Mouse (Mus musculus) ES-CJ7 (cell line): ENCODE data around the gene Ryr1.

ENCODE experiments used
- DNase-seq: peaks from one replicate; pipeline ENCODE4 v3.0.0; 2011; ENCODE audit warnings: low read depth, low spot score

Gene Ryr1

DNA sequence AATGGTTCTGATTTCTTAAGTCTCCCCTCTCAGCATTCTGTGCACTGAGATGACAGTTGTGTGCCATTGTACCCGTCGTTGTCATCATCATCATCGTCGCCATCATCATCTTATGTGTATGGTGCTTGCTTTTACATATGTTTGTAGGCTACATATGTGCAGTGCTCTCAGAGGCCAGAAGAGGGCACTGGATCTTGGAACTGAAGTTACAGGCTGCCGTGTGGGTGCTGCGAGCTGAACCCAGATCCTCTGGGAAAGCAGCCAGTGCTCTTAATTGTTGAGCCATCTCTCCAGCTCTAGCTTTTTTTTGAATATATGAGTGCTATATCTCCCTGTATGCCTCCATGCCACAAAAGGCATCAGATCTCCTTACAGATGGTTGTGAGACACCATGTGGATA lies 87.7 kb downstream of the Ryr1 start:
- DNase-seq: peak; percentile 82

DNA sequence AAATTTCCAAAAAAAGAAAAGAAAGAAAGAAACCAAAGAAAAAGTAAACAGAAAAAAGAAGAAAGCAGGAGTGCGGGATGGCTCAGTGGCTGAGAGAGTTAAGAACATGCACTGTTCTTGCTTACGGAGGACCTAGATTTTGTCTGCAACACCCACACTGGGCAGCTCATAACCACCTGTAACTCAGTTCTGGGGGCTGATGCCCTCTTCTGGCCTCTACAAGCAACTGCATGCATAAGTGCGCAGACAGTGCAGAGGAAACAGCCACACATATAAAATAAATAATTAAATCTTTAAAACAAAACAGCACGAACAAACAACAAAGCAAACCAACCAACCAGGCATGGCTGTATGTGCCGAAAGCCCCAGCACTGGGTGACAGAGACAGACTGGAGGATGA lies 92.3 kb downstream of the Ryr1 start:
- peak; percentile 65 for DNase-seq

DNA sequence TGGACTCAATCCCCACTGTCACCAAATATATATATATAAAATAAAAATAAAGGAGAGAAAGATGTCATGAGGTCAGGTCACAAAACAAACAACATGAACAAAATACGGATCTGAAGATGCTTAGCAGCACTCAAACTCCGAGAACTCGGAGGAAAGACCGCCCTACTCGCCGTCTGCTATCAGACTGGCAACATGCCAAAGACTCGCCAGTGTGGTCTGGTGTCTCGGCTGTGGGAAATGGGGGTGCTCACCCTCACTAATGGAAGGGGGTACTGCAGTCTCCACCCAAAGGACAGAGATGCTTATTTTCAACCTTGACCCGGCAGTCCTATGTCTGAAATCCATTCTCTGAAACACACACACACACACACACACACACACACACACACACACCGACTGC lies 93.3 kb downstream of the Ryr1 start:
- no peak for DNase-seq

DNA sequence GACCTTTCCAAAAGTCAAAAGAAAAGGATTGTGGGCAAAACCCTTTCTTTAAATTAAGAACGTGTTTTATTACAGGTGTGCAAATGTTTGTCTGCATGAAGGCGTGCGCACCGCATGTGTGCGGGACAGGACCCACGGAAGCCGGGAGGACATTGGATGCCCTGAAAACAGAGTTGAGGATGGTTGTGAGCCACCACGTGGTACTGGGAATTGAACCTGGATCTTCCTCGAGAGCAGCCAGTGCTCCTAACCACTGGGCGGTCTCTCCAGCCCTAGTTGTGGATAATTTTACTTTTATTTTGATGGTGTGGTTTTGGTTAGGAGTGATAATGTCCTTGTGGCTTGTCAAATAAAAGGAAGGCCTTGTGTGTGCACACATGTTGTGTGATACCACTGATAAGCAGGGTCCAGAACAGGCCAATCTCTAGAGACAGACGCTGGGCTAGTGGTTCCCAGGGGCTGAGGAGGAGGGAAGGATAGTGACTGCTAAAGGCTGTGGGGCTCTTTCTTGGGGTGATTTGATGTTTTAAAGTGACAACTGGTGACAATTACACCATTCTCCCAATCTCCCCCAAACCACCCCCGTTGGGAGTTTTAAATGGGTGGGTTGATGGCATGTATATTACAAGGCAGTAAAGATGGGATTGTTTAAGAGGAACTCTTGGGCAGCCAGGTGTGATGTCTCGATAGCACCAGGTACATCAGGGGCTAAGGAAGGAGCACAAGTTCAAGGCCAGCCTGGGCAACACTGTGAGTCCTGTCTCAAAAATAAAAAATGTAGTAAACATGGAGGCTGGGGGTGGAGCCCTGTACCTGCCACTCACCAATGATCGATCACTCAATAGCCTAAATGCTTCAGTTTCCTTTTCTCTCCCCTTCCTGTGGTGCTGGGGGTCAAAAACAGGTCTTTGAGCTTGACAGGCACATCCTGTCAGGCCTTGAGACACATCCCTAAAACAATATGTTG lies 95.0 kb downstream of the Ryr1 start:
- DNase-seq: no peak

DNA sequence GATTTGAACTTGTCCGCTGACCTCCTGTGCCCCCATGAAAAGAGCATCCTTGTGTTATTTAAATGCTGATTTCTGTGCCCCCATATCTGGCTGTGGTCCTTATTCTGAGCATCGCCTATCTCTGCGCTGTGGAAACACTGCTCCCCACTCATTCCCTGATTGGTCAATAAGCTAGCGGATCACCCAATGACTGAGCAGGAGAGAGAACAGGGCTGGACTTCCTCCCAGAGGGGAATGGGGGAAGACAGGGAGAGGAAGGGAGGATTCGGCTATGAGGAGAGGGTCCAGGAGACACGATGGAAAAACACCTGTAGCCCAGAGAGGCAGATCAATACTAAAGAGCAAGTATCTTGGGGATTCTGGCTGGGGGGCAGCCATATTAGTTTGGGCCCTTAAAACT lies 96.2 kb downstream of the Ryr1 start:
- peak; percentile 58 for DNase-seq

DNA sequence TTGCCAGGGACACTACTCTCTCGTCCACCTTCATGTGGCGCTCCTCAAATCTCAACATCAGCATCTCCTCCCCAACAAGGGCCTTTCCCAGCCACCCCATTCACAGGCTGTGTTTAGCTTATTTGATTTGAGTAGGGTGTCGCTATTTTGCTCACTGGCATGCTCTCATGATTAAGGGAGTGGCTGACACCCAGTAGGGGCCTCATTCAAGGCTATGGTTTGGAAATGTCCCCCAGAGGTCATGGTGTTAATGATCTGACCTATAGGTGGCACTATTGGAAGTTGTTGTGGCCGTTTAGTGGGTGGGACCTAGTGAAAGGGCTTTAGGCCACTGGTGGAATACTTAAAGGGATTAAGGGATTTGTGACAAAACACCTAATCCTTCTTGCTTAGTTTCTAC lies 98.2 kb downstream of the Ryr1 start:
- peak; percentile 84 for DNase-seq

DNA sequence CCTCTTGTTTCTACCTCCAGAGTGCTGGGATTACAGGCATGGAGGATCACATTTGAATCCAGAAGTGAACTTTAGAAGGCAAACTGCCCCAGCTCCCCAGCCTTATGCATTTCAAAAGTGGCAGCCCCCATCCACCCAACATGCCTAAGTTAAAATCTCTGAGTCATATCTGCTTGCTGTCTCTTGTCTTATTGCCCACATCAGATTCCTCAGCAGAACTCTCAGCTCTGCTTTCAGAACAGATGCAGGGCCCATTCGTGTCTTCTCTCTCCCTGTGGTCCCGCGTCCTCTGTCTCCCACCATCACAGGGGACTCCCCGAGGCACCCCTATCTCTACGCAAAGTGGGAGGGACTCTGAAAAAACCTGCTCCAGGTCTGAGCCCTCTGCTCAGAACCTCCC lies 98.8 kb downstream of the Ryr1 start:
- DNase-seq: no peak

DNA sequence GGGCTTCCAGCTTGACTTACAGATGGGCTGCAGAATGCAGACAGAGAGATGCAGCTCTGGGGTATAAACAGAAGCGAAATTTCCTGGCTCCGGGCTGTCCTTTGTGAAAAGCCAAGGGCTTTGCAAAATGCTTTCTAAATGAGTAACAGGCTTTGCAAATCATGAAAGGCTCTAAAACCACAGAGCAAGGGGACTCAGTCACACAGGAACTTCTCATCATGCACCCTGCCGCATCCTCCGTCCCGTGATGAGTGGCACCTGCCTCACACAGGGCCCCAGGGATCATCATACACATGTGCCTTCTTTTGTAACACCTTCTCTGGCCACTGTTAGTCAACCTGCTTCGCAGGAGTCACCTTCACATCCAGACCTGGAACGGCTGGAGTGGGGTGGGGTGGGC lies 99.4 kb downstream of the Ryr1 start:
- no peak for DNase-seq

DNA sequence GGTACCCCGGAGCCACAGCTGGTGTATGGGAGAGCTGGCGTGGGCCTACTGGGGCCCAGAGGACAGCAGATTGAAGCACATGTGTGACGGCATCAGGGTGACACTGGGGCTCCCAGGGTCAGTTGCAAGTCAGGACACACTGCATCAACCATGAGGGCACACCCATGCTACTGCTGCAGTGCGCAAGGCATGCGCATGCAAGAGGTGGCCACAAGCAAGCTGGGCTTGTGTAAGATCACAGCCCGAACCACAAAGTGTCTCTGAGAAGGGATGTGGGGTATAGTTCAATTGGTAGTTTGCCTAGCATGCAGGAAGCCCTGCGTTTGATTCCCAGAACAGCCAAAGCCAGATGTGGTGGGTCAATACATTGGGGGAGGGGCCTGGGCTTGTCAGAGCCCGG lies 101.5 kb downstream of the Ryr1 start:
- DNase-seq: no peak

DNA sequence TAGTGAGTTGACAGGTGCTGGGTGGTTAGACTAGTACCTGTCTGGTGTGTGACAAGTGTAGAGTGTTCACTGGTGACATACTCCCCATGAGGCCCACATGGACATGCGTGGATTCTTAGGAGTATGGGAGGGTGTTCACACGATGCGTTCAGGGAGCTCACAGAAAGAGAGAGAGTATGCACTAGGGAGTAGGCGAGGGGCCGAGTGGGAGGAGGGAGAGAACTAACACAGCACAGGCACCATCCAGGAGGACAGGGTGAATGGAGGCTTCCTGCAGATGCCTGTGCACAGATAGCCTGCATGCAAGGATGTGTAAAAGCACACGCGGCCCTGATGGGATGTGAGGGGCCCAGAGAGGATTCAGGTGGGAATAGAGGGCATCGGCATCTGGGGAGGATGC lies 102.5 kb downstream of the Ryr1 start:
- no peak for DNase-seq

DNA sequence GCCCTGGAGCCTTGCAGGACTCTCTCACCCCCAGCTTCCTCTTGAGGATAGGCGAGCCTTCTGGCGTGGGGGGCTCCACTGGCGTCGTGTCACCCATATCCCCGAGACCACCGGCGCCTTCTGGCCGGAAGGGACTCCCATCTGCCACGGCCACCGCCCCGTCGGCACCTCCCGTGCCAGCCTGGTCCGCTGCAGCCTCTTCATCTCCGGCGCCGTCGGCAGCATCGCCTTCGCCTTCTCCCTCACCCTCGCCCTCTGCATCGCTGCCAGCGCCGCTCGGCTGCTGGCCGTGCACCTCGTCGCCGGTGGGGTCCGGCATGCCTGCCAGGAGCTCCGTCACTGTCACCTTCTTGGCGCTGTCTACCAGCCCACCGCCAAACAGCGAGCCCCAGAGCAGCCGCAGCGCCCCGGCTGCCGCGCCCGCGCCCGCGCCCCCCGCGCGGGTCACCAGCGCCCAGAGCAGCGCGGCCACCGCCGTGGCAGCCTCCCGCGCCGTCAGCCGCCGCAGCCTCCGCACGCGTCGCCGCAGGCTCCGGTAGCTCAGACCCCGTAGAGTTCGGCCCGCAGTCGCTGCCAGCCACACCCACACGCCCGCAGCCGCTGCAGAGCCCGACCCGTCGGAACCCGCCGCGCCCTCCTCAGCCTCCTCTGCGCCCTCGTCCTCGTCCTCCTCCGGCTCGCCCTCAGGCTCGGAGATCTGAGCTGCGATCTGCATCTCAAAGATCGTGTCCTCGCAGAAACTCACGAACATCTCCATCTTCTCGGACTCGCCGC lies 105.3 kb downstream of the Ryr1 start:
- DNase-seq: peak; percentile 44

DNA sequence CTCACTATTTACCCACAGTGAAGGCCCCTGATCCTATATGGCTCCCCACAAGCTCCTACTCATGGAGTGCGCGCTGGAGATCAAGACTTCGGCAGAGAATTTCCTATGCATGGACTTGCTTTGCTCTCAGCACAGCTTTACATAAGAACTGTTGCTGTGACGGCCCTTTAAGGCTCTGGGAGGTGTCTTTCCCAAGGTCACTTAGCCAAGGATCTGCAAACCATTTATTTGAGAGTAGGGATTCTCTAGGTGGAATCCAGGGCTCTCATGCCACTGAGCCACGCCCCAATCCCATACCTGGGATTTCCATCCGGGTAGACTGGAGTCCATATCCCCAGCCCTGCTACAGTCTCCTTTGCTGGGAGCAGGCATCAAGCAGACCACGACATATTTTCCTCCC lies 107.8 kb downstream of the Ryr1 start:
- DNase-seq: peak; percentile 62

DNA sequence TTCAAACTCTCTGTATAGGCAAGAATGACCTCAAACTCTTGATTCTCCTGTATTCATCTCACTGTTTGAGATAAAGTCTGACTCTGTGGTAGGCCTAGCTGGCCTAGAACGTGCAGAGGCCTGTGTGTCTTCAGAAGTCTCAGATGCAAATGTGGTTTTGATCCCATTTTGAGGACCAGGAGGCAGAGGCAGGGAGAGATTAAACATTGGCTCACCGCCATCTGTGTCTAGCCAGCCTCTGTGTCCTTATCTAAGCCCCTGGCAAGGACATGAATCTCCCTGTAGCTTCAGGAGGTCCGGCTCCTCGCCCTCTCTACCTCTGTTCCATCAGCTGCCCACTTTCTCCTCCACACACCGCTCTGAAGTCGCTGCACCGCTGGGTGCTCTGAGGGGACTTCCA lies 108.5 kb downstream of the Ryr1 start:
- DNase-seq: no peak

DNA sequence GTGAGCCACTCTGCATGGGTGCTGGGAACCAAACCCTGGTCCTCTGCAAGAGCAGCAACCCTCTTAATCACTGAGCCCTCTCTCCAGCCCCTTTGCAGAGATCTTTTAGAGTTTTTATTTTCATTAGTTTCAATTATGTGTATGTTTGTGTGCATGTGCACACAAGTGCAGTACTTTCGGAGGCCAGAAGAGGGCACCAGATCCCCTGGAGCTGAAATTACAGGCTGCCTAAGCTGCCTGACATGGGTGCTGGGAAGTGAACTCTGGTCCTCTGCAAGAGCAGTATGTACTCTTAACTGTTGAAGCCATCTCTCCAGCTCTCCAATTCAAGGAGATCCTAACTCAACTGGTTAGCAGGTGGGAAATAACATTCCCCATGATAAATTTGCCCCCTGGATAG lies 110.0 kb downstream of the Ryr1 start:
- peak; percentile 42 for DNase-seq

DNA sequence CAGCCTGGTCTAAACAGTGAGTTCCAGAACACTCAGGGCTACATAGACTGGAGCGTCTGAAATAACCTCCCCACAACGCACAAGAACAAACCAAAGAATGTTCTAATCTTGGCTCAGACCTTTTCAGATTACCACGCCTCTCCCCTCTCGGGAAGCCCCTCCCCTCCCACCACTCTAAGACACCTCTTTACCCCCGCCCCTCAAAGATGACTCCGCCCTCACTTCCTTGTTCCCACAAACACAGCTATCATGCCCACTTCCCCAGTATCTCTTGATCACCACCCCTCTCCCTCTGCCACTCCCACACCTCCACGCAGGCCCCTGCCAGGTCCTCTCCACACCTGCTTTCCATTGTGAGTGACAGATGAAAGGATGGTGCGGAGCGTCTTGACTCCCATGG lies 116.3 kb downstream of the Ryr1 start:
- DNase-seq: peak; percentile 39

DNA sequence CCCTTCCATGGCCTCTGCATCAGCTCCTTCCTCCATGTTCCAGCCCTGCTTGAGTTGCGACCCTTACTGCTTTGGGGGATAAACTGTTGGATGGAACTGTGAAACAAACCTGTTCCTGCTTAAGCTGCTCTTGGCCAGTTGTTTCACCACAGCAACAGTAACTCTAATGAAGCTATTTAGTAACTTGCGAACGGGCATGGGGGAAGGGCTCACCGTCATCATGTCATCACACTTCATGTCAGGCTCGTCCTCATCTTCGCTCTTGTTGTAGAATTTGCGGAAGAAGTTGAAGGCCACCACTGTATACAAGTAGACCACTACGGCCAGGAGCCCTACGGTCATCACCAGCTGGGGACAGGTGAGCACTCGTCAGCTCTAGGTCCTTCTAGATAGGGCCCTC lies 116.8 kb downstream of the Ryr1 start:
- DNase-seq: no peak

DNA sequence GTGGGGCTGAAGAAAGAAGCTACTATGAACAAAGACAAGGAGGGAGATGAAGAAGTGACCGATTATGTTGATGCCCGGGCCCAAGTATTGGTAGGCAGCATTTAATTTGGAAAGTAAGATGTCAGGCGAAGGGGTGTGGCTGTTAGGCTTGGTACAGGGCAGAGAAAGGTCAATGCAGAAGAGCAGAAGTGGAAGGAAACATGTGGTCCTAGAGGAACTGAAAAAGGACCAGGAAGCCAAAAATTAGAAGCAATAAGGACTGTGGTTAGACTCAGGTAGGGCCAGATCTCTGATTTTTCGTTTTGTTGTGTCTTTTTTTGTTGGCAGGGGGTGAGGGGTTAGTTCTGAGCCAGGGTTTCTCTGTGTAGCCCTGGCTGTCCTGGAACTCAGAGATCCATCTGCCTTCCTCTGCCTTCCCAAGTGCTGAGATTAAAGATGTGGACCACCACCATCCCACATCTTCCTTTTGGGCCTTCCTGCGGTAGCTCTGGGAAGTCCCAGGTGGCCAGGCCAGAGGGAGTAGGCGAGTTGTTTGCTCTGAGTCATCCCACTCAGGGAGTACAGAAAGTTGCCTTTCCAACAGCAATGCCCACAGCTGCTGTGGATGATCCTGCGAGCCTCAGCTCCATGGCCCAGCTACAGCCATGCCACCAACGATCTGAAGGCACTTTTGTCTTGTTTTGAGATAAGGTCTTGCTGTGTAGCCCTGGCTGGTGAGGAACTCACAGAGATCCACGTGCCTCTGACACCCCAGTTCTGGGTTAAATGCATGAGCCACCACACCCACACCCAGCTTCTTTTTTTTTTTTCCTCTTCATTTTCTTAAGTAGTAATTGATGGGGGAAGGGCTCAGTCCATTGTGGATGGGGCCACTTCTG lies 117.5 kb downstream of the Ryr1 start:
- DNase-seq: no peak

DNA sequence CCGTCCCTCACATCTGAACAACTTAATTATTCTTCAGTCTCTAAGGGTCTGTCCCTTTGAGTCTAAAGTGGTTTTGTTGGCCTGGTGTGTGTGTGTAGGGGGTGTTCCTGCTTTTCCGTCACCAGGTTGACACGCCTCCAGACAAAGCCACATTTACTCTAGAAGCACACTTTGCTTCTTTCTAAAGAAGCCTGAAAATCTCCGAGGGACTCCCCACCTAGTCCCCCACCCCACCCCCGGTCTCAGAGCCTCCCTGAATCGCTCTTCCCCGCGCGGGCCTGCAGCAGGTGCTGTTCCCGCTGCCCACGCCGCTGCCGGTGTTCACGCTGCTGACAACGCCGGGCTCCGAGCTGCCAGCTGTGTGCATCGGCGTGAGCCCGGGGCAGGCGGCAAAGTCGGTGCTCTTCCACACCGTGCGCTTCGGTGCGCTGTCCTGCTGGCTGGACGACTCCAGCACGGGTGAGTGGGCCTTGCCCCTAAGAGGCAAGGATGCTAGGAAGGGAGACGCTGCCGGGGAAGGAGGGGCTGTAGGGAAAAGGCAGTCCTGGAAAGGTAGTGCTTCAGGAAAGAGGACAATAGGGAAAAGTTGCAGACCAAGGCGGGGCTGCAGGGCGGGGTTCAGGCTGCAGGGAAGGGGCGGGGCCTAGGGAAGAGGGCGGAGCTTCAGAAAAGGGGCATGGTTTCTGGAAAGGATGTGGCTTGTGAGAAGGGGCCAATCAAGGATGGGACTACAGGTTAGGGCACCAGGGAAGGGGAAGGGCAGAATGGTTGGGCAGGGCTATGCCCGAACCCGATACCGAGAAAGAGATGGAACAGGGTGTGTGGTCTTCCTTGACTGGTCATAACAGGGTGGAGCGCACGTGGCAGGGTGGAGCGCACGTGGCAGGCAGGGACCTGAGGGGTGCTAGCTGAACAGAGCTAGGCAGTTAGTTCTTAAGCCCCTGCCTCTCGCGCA lies 124.1 kb downstream of the Ryr1 start:
- peak; percentile 84 for DNase-seq

DNA sequence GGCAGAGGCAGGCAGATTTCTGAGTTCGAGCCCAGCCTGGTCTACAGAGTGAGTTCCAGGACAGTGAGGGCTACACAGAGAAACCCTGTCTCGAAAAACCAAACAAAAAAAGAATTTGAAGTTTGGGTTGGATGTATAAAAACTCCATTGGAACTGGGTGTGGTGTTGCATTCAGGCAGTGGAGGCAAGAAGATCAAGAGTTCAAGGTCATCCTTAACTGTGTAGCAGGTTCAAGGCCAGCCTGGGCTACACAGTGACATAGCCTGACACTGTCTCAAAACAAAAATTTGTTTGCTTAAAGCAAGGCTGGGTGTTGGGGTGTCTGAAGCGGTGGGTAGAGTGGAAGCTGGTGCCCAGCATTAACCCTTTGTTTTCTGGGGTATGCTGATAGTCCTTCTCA lies 131.6 kb downstream of the Ryr1 start:
- peak; percentile 58 for DNase-seq

DNA sequence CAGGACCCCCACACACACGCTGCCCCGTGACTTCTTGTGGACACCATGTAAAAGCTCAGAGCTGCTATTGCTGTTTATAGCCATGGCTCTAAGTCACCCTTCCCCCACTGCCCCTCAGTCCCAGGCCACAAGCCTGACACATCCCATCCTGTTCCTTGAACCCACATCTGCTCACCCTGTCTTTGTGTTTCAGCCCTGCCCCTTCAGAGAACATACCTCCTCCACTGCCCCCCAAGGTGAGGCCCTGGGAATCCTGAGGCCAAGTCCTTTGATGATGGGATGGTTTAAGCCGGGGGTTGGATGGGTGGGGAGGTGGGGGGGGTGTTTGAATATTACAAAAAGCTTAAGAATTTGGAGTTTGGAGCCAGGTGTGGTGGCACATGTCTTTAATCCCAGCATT lies 132.0 kb downstream of the Ryr1 start:
- DNase-seq: peak; percentile 55

DNA sequence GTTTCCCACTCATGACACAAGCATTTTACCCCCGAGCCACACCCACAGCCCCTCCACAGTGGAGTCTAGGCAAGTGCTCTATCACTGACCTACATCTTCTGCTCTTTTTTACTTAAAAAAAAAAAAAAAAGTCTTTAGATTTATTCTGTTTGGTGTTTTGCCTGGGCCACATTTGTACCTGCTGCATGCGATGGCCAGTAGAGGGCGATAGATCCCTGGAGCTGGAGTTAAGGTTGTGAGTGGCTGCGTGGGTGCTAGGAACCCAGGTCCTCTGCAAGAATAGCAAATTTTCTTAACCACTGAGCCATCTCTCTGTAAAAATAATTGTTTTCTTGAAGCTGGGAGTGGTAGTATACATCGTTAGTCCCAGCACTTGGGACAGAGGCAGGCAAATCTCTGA lies 133.4 kb downstream of the Ryr1 start:
- DNase-seq: peak; percentile 76
